Mouse (Mus musculus) forebrain, embryonic 15.5 days (tissue): Measurements from ENCODE around the gene Kcnk3. TPM values are rescaled to one million over a fixed set of nuclear protein-coding genes. Genes with fewer than 3 reads are reported as not detected.

ENCODE experiments used
- ATAC-seq: fragments of 200-750 bp; cut with Nextera tagmentation; replicated peaks from 2 replicates; pipeline ENCODE4 v1.8.0; 2017; ENCODE audit warnings: mild to moderate bottlenecking, moderate TSS enrichment, moderate library complexity
- H3K27ac ChIP-seq: fragments of 300-500 bp; sonication (generic); replicated peaks from 2 replicates; pipeline ENCODE4 v1.5.1; 2015; ENCODE audit warnings: mild to moderate bottlenecking, inconsistent platforms
- H3K27me3 ChIP-seq: fragments of 300-500 bp; sonication (generic); 2 replicates; pipeline ENCODE4 v1.6.1; 2015; ENCODE audit warnings: inconsistent platforms
- H3K36me3 ChIP-seq: fragments of 300-500 bp; sonication (generic); 2 replicates; pipeline ENCODE4 v1.6.1; 2015; ENCODE audit warnings: mild to moderate bottlenecking, inconsistent platforms
- H3K4me1 ChIP-seq: fragments of 300-500 bp; sonication (generic); 2 replicates; pipeline ENCODE4 v1.6.1; 2015; ENCODE audit warnings: inconsistent platforms
- H3K4me2 ChIP-seq: fragments of 300-500 bp; sonication (generic); replicated peaks from 2 replicates; pipeline ENCODE4 v1.6.1; 2015; ENCODE audit warnings: mild to moderate bottlenecking, inconsistent platforms
- H3K4me3 ChIP-seq: fragments of 300-500 bp; sonication (generic); 2 replicates; pipeline ENCODE4 v1.5.1; 2015; ENCODE audit warnings: mild to moderate bottlenecking, inconsistent platforms
- H3K9ac ChIP-seq: fragments of 300-500 bp; sonication (generic); replicated peaks from 2 replicates; pipeline ENCODE4 v1.6.1; 2015; ENCODE audit warnings: mild to moderate bottlenecking, inconsistent platforms
- H3K9me3 ChIP-seq: fragments of 300-500 bp; sonication (generic); 2 replicates; pipeline ENCODE4 v1.6.1; 2016; ENCODE audit warnings: inconsistent platforms
- WGBS: fragments of 180-500 bp; shearing (Covaris S2); methylation state at CpG from one replicate; pipeline ENCODE4 v1.1.7; 2015; ENCODE audit warnings: mixed read lengths; 5-methylcytosine and 5-hydroxymethylcytosine counted together
- polyA plus RNA-seq: library from polyadenylated mRNA; unstranded; fragments of >200 nt; fragmentation: Nextera tagmentation; extraction: Ambion mirVana; gene quantifications from 2 replicates; pipeline ENCODE4 v1.2.1, GENCODE M21; 2015

The Kcnk3 gene
- polyA plus RNA-seq, 1 experiment from 2014 or later: 3.1 TPM

- Histone ChIP-seq H3K27ac (no peak overlapping the region), H3K36me3 (no peaks in the 10 kb centered on the region), H3K9me3 (no peaks in the 10 kb centered on the region), H3K4me2 (no peak overlapping the region), H3K9ac (no peak overlapping the region), H3K4me1 (peaks cover 11% of the 10 kb centered on the region), H3K4me3 (no peak overlapping the region), H3K27me3 (peaks cover 20% of the 10 kb centered on the region; the same call in 1 of the 2 replicates)
- WGBS: 36% methylated on average over 3 of the region's 3 CpGs
- no peak for ATAC-seq
These were observed 29.4 kb downstream of the Kcnk3 start for GRCm38 (mm10) chr5:30617357-30617756.

- Histone ChIP-seq H3K27ac (no peak overlapping the region), H3K36me3 (no peaks in the 10 kb centered on the region), H3K9ac (no peak overlapping the region), H3K4me2 (no peak overlapping the region), H3K27me3 (peaks cover 24% of the 10 kb centered on the region; the same call in 1 of the 2 replicates), H3K4me3 (no peak overlapping the region), H3K4me1 (peaks cover 16% of the 10 kb centered on the region), H3K9me3 (no peaks in the 10 kb centered on the region)
- ATAC-seq: no peak
- 22% methylated on average over 11 of the region's 11 CpGs for WGBS
These were observed 29.9 kb downstream of the Kcnk3 start for GRCm38 (mm10) chr5:30617851-30618250.

GRCm38 (mm10) chr5:30618376-30619003 is 30.5 kb downstream of the Kcnk3 start:
- Histone ChIP-seq H3K4me1 (peaks cover 18% of the 10 kb centered on the region), H3K4me3 (no peak overlapping the region), H3K4me2 (no peak overlapping the region), H3K27me3 (peaks cover 28% of the 10 kb centered on the region; the same call in 1 of the 2 replicates), H3K36me3 (no peaks in the 10 kb centered on the region), H3K27ac (no peak overlapping the region), H3K9ac (no peak overlapping the region), H3K9me3 (no peaks in the 10 kb centered on the region)
- no peak for ATAC-seq
- WGBS: 87% methylated on average over 8 of the region's 8 CpGs

- ATAC-seq: no peak
- H3K9me3 ChIP-seq: no peaks in the 10 kb centered on the region
- H3K9ac ChIP-seq: no peak overlapping the region
- no peaks in the 10 kb centered on the region for H3K36me3 ChIP-seq
- peaks cover 18% of the 10 kb centered on the region for H3K4me1 ChIP-seq
- 83% methylated on average over 2 of the region's 2 CpGs for WGBS
- H3K27me3 ChIP-seq: peaks cover 35% of the 10 kb centered on the region; the same call in 1 of the 2 replicates
- no peak overlapping the region for H3K4me3 ChIP-seq
- no peak overlapping the region for H3K27ac ChIP-seq
- H3K4me2 ChIP-seq: no peak overlapping the region
These were observed 31.2 kb downstream of the Kcnk3 start for GRCm38 (mm10) chr5:30619211-30619610.

- H3K4me1 ChIP-seq: peaks cover 18% of the 10 kb centered on the region
- no peak overlapping the region for H3K4me3 ChIP-seq
- ATAC-seq: no peak
- 96% methylated on average over 20 of the region's 20 CpGs for WGBS
- H3K27ac ChIP-seq: no peak overlapping the region
- H3K36me3 ChIP-seq: no peaks in the 10 kb centered on the region
- H3K9ac ChIP-seq: no peak overlapping the region
- no peaks in the 10 kb centered on the region for H3K9me3 ChIP-seq
- peaks cover 36% of the 10 kb centered on the region; the same call in 1 of the 2 replicates for H3K27me3 ChIP-seq
- no peak overlapping the region for H3K4me2 ChIP-seq
These were observed 32.6 kb downstream of the Kcnk3 start for GRCm38 (mm10) chr5:30620567-30620966.

- Histone ChIP-seq H3K4me2 (no peak overlapping the region), H3K4me1 (peaks cover 18% of the 10 kb centered on the region), H3K9ac (no peak overlapping the region), H3K9me3 (no peaks in the 10 kb centered on the region), H3K4me3 (no peak overlapping the region), H3K36me3 (no peaks in the 10 kb centered on the region), H3K27me3 (peaks cover 36% of the 10 kb centered on the region; the same call in 1 of the 2 replicates), H3K27ac (no peak overlapping the region)
- ATAC-seq: no peak
- WGBS: 89% methylated on average over 9 of the region's 9 CpGs
These were observed 33.3 kb downstream of the Kcnk3 start for GRCm38 (mm10) chr5:30621211-30621790.

- 59% methylated on average over 22 of the region's 22 CpGs for WGBS
- peaks cover 36% of the 10 kb centered on the region; the same call in 1 of the 2 replicates for H3K27me3 ChIP-seq
- H3K4me1 ChIP-seq: peaks cover 18% of the 10 kb centered on the region
- H3K4me2 ChIP-seq: peak overlapping the region; percentile 89
- peak overlapping the region; percentile 28 for H3K9ac ChIP-seq
- no peak overlapping the region for H3K27ac ChIP-seq
- H3K4me3 ChIP-seq: peak overlapping the region; percentile 42
- no peaks in the 10 kb centered on the region for H3K9me3 ChIP-seq
- ATAC-seq: no peak; the same call in 1 of the 2 replicates
- H3K36me3 ChIP-seq: no peaks in the 10 kb centered on the region
These were observed 33.8 kb downstream of the Kcnk3 start for GRCm38 (mm10) chr5:30621844-30622176.

- Histone ChIP-seq H3K4me1 (peaks cover 18% of the 10 kb centered on the region), H3K9ac (peak overlapping the region; percentile 28), H3K4me3 (peak overlapping the region; percentile 42), H3K4me2 (peak overlapping the region; percentile 89), H3K27ac (no peak overlapping the region), H3K27me3 (peaks cover 36% of the 10 kb centered on the region; the same call in 1 of the 2 replicates), H3K9me3 (no peaks in the 10 kb centered on the region), H3K36me3 (no peaks in the 10 kb centered on the region)
- 2% methylated on average over 69 of the region's 69 CpGs for WGBS
- peak; percentile 47 for ATAC-seq
These were observed 34.3 kb downstream of the Kcnk3 start for GRCm38 (mm10) chr5:30622177-30622840.

GRCm38 (mm10) chr5:30622841-30623185 is 34.8 kb downstream of the Kcnk3 start:
- Histone ChIP-seq H3K27me3 (peaks cover 36% of the 10 kb centered on the region; the same call in 1 of the 2 replicates), H3K9me3 (no peaks in the 10 kb centered on the region), H3K36me3 (no peaks in the 10 kb centered on the region), H3K4me1 (peaks cover 15% of the 10 kb centered on the region), H3K27ac (no peak overlapping the region), H3K4me2 (peak overlapping the region; percentile 89), H3K9ac (peak overlapping the region; percentile 28), H3K4me3 (peak overlapping the region; percentile 42)
- peak; percentile 23; the same call in 1 of the 2 replicates for ATAC-seq
- WGBS: 2% methylated on average over 10 of the region's 10 CpGs

GRCm38 (mm10) chr5:30623380-30623779 is 35.4 kb downstream of the Kcnk3 start:
- Histone ChIP-seq H3K4me2 (no peak overlapping the region), H3K27ac (no peak overlapping the region), H3K36me3 (no peaks in the 10 kb centered on the region), H3K4me3 (no peak overlapping the region), H3K9me3 (no peaks in the 10 kb centered on the region), H3K27me3 (peaks cover 36% of the 10 kb centered on the region; the same call in 1 of the 2 replicates), H3K9ac (no peak overlapping the region), H3K4me1 (peaks cover 14% of the 10 kb centered on the region)
- no peak for ATAC-seq
- 67% methylated on average over 2 of the region's 2 CpGs for WGBS

GRCm38 (mm10) chr5:30624311-30624710 is 36.3 kb downstream of the Kcnk3 start:
- H3K36me3 ChIP-seq: no peaks in the 10 kb centered on the region
- no peak overlapping the region for H3K4me3 ChIP-seq
- no peak for ATAC-seq
- no peak overlapping the region for H3K4me2 ChIP-seq
- H3K9ac ChIP-seq: no peak overlapping the region
- no peaks in the 10 kb centered on the region for H3K9me3 ChIP-seq
- H3K27ac ChIP-seq: no peak overlapping the region
- WGBS: 19% methylated on average over 1 of the region's 1 CpGs
- H3K27me3 ChIP-seq: peaks cover 36% of the 10 kb centered on the region; the same call in 1 of the 2 replicates
- H3K4me1 ChIP-seq: peaks cover 14% of the 10 kb centered on the region

GRCm38 (mm10) chr5:30624908-30625307 is 36.9 kb downstream of the Kcnk3 start:
- H3K27ac ChIP-seq: no peak overlapping the region
- 64% methylated on average over 4 of the region's 4 CpGs for WGBS
- no peaks in the 10 kb centered on the region for H3K36me3 ChIP-seq
- ATAC-seq: no peak
- H3K4me2 ChIP-seq: no peak overlapping the region
- no peak overlapping the region for H3K4me3 ChIP-seq
- H3K4me1 ChIP-seq: peaks cover 14% of the 10 kb centered on the region
- no peak overlapping the region for H3K9ac ChIP-seq
- no peaks in the 10 kb centered on the region for H3K9me3 ChIP-seq
- H3K27me3 ChIP-seq: peaks cover 36% of the 10 kb centered on the region; the same call in 1 of the 2 replicates
